Mouse (Mus musculus) heart, adult 8-10 months (tissue): ENCODE results near the gene Slc39a11. TPM values are rescaled to one million over a fixed set of nuclear protein-coding genes. Genes with fewer than 3 reads are reported as not detected.

Source experiments
- DNase-seq: peaks from one replicate; pipeline ENCODE4 v3.0.0; 2022; ENCODE audit warnings: low spot score
- total RNA-seq, 4 experiments: library from RNA; stranded (reverse); gene quantifications; 2 replicates each; pipeline ENCODE4 v1.2.4; 2022

Slc39a11 gene
- total RNA-seq, 4 experiments from 2014 or later: 2.8 to 4.4 (median 4.0) TPM

DNA sequence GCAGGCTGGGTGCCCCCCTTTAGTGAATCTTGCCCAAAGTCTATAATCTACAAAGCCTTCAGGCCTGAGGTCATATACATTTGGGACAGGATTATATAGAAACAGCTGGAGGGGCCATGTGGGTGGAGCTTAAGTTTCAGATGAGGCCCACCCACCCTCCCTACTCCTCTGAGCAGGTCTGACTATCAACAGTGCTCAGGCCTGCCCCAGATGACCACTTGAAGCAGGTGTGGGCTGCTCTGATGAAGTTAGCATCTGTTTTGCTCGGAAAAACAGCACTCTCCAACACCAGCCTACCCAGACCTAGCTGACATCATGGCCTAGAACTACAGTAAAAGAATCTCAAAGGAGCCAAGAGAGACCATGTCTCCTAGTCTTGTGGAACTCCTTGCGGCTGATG lies 189.8 kb downstream of the Slc39a11 start:
- DNase-seq: no peak

DNA sequence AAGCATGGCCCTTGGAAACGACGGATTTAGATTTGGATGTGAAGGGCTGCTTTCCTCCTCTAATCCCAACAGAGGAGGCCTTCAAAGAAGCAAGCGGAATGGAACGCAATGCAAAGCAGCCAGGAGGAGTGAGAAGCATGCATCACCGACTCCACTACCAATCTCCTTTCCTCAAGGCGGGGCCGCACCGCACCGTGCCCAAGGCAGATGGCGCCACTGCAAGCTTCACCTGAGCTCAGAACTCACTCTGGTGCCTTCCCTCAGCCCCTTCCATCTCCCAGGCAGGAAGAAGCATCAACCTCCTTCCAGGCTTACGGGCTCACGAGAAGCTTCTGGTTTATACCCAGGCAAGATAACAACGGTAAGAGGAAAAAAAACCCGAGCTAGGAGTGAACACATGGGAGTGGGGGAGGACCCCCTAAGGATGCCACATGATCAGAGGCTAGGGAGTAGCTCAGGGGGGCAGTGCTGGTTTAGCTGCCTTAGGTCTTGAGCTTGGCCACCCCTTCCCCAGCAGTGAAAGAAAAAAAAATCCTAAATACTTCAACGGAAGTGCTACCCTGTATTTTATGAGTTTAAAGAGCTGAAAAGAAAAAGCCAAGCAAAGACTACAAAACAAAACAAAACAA lies 191.2 kb downstream of the Slc39a11 start:
- no peak for DNase-seq

DNA sequence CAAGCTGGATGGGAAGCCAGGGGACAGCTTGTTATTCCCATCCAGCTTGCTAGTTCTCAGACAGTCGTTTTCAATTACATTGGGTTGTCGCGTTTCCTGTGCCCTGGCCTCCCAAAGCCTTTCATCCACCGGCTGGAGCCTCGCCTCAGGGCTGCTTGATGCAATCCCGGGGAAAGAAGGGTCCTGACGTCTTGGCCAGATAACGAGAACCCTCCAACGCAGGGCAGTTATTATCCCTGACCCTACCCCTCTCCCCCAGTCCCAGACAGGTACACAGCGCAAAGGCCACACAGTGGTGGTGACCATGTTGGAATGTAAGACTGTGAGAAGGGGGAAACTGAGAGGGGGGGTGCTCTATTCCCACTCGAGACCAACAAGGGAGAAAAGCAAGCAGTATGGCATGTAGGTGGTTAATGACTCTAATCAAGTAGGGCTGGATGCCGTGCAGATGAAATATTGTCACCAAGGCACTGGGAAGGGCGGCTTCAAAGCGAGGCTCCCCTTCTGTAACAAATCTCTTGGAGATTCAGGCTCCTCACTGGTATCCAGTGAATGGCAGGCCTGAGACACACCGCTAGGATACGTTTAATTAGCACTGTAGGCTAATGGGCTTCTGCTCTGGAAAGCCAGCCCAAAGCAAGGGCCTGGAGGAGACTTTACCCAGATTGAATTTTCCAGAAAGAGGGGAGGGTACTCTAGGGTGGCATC lies 196.9 kb downstream of the Slc39a11 start:
- no peak for DNase-seq

DNA sequence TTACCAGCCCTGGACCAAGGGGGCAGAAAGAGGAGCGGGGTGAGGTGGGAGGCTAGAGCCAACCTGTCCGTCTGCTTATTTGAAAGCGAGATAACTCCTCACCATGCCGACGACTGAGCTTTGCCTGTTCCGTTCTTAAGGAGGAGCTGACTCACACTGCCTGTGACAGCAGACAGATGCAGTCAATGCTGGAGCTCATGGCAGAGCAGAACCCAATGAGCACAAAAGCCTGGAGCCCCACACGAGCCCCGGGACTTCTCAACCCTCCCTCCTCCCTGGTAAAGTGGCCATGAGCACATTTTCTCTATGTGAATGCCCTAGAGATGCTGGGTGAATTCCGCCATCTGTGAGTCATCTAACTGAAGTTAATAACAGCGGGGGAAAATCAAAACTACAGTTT lies 198.6 kb downstream of the Slc39a11 start:
- DNase-seq: no peak

DNA sequence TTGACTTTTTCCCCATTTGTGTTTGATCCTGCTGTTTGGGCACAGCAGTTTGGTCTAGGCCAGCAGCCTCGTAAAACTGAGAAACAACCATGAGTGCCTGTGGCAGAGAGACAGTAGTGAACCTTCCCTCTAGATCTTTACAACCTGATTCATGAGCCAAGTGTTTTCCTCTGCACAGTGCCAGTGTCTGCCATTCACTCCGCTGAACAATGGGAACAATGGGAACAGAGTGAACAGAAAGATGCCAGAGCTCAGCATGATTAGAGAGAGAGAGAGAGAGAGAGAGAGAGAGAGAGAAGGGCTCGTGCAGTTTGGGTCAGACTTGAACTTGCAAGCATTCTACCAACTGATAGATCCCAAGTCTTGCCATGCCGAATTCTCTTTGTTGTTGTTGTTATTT lies 199.2 kb downstream of the Slc39a11 start:
- no peak for DNase-seq

DNA sequence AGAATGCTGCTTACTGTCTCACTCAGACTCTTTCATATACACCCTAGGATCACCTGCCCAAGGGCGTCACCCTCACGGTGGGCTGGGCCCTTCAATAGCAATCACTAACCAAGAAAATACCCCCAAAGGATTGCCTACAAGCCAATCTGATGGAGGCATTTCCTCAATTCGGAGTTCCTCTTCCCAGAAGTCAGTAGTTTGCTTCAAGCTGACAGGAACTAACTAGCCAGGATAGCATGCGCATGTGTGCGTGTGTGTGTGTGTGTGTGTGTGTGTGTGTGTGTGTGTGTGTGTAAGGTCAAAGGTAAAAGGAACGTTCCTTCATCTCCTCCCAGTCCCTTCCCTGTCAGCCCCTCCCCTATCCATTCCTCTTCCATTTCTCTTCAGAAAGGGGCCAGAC lies 199.9 kb downstream of the Slc39a11 start:
- DNase-seq: no peak

DNA sequence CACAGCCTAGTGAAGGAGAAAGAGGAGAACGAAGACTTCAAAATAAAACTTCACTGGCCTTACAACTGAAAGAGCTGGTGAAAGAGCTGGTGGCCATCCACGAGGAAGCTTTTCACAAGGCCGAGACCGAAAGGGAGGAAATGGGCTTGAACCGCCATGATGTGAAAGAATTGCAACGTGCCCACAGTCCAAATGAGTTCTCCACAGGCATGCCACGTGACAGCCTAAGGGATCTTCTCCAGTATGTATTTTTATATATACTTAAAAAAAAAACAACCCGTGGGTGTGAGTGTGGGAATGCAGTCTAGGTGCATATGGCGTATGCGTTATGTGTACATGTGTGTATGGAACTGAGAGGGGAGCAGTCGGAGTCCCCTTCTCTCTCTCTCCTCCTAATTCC lies 207.8 kb downstream of the Slc39a11 start:
- no peak for DNase-seq

DNA sequence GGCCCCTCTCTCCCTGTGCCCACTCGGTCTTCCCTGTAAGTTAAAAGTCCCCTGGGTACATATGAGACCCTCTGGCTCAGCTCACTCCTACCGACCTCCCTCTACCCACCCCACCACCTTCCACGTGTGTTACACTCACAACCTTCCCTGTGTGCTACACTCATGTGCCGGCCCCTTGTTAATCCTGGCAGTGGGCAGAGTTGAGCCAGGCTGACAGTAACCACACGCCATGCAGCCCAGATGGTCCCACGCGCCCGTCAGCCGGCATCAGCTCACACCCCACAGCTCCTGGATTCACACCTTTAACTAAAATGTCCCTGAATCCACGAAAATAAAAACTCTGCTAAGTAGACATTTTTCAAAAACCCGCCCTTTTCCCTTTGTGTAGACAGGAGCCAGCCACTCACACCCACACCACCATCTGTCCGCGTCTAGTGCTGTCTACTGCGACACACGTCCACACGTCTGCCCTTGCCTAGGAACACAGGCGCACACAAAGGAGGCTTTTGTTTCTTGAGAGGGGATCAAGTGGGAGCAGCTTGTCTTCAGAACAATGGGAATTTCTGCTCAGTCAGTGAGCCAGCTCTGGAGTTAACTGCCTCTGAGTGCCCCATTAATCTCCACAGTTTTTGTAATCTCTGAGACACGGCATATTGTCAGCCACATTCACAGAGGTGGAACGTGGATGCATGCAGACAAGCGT lies 210.4 kb downstream of the Slc39a11 start:
- DNase-seq: no peak

DNA sequence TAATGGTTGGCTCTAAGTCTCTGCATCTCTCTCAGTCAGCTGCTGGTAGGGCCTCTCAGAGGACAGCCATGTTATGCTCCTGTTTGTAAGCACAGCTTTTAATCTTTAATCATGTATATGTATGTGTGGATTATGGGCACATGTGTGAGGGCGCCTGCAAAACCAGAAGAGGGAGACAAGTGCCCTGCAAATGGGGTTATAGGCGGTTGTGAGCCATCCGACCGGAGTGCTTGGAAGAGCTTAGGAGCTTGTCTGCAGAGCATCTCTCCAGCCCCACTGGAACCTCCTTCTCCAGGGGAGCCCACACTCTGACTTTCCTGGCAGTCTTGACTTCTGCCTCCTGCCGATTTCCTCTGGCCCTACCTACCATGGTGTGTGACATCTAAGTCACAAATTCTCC lies 211.0 kb downstream of the Slc39a11 start:
- DNase-seq: no peak

DNA sequence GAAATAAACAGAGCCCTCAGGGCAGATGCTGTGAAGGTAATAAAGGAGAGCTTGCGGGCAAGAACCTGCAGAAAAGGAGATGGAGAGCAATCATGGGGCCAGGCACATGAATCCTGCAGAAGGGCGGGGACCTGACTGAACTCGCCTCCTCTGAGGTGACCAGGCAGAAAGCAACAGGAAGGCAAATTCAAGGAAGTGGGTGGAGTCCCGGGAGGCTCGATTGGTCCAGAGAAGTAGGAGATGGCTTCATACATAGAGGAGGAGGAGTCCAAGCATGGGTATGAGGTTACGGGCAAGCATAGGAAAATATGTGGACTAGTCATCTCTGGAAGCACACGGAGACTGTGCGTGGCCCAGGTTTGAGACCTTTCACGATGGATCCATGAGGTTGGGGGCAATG lies 212.5 kb downstream of the Slc39a11 start:
- DNase-seq: no peak

DNA sequence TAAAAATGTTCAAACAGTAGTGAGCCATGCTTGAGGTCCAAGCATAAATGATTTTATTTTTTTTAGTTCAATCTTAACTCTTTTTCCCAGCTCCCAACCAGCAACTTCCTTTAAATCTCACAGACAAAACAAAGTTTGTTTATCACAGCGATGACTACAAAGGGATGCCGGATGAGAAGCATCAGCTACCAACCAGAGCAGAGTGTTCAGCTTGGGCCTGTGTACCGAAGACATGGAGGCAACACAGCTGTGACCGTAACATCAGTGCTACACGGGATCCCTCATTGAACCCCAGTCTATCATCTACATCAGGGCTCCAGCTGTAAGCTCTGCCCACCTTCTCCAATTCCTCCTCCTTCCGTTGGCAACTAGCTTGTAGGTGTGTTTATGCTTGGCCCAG lies 213.6 kb downstream of the Slc39a11 start:
- no peak for DNase-seq

DNA sequence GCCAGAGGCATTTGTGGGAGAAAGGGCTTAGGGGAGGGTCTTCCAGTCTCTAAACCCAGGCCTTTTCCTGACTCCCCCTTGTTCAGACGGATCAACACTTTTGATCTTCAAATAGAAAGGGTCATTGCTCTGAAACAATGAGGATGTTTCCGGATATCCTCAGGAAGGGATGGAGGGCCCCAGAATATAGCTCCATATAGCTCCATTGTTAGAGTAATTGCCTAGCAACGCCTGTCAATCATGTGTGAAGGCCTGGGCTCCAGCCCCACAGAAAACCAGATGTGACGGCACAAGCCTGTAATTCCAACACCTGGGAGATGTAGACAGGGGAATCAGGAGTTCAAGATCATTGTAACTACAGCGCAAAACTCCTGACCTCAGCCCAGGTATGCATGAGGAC lies 214.2 kb downstream of the Slc39a11 start:
- DNase-seq: no peak

DNA sequence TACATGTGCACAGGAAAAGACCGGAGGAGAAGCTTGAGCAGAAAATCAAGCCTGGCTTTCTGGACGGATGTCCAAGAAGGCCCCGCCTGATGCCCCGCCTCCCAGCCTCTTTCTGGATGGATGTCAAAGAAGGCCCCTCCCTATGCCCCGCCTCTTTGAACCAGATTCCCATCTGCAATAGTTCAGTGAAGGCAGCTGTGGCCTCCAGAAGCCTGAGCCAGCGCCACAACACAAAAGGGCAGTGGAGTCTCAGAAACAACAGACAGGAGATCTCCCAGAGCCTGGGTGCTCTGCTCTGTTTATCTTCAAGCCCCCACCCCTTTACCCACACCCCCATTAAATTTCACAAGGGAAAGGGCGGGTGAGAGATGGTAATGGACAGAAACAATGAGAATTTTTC lies 218.7 kb downstream of the Slc39a11 start:
- DNase-seq: no peak

DNA sequence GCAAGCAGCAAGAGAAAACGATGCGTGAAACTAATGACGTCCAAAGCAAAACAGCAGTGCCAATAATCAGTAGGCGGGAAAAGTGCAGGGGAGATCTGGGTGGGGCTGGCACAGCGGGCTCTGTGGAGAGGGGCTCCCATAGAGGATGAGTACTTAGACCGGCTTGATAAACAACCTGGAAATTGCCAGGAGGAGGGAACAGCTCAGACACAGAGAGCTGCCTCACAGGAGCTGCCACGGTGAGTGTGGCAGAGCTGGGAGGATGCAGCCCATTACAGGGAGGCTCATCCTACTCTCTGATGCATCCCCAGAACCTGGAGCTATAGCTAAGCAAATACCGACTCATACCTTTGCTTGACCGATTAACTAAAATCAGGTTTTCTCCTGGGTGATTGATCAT lies 224.0 kb downstream of the Slc39a11 start:
- no peak for DNase-seq

DNA sequence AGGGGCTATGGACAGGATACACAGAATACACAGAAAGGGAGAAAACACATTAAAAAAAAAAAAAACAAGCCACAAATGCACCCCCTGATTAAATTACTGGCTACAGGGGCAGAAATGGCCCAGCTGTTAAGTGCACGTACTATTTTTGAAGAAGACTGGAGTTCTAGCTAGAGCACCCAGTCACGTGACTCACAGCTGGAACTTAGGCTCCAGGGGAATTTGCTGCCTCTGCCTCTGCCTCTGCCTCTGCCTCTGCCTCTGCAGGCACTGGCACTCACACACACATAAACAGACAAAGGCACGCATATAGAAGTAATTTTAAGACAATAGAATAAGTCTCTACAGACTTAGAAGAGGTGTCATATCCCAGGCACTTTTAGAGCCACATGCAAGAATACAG lies 224.4 kb downstream of the Slc39a11 start:
- DNase-seq: no peak

DNA sequence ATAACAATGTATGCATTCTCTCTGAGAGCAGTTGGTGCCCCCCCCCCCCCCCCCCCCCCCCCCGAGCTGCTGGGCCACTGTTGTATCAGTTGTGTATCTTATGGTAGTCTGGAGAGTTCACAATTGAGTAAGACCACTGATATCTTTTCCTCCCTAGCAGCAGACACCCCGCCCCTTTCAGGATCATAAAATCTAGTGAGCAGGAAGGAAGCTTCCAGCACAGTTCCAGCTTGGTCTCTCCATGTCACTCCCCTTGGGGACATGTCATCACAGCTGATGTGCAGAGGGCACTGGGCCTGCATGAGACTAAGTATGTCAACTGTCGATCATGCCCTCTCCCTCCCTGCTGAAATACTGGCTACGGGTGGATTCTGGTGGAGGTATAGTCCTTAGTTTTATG lies 225.1 kb downstream of the Slc39a11 start:
- DNase-seq: no peak

DNA sequence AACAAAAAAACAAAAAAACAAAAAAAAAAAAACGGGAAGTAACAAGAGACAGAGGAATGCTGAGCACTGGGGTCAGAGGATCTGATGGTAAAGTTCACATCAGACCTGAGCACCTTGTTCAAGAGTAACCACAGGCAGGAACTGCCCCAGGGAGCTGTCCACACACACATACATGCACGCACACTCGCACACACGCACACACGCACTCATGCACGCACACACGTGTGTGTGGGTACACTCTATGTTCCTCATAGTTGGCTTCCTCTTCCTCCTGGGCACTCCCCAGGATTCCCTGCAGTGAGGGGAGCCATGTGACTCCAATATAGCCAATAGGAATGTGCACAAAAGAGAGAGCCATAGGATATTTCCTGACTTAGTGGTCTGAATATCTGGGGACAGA lies 227.3 kb downstream of the Slc39a11 start:
- DNase-seq: no peak

DNA sequence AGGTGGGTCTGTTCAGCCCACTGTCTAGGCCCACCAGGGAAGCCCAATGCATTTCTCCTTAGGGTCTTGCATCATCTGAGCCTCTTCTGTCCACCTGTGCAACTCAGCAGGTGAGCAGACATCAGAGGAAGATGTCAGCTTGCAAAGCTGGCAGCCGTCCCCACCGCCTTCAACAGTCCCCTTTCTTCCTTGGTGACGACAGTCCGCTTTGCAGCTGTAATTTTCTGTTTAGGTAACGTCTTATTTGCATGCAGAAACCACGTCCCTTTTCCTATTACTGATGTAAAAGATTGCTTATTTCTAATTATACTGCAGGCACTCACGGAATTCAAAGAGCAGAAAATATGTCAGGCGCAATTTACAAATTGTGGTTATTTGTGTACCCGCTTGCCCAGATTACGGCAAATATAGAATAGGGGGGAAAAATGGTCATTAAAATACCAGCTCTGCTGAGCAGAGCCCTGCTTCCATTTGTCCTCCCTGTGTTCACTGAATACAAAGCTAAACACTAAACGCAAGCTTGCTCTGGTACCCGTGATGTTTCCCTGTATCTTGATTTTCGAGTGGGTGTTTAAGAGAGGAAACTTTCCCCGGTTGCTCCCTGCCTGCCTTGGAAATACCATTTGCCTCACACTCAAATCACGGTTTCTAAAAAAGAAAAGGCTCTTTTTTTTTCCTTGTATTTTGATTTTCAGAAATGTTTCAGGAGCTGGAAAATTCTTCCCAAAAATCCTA lies 230.8 kb downstream of the Slc39a11 start:
- no peak for DNase-seq

DNA sequence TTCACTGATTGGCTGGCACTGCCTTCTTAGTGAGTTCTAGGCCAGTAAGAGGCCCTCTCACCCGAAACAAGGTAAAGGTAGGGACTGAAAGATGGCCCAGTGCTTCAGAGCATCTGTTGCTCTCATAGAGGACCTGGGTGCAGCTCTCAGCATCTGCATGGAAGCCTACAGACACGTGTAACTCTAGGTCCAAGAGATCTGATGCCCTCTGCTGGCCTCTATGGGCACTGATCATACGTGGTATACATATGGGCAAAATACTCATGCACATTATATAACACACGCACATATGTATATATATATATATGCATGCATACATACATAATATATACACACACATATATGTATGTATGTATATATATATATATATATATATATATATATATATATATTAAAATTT lies 231.9 kb downstream of the Slc39a11 start:
- no peak for DNase-seq

DNA sequence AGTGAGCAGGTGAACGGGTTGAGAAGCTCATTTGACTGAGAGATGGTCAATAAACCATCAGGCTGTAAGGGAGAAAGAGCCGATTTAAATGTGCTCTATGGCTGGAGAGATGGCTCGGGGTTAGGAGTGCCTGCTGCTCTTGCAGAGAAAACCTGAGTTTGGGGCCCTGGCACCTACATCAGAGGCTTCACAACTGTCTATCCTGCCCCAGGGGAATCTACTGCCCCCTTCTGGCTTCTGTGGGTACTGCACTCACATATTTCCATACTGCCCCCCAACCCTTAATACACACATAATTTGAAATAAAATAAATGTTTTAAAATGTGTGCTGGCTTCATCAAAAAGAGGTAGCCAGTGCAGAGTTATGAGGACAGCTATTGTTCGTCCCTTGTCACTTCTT lies 237.3 kb downstream of the Slc39a11 start:
- DNase-seq: no peak

DNA sequence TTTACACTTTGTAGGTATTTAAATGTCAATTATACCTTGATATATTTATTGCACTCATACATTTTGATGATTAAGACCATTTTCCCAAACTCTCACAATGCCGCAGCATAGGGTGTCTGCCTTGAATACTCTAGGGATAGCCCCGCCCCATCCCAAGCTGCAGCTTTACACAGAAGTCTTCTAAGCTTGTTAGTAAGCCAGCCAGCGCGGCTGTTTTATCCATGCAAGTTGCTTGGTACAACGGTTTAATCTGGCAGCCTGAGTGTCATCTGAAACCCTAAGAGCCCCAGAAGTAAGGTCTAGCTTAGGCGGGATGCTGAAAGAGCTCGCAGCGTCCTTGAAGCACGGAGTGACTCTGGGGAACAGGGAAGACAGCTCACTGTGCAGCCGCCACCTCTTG lies 238.1 kb downstream of the Slc39a11 start:
- no peak for DNase-seq

DNA sequence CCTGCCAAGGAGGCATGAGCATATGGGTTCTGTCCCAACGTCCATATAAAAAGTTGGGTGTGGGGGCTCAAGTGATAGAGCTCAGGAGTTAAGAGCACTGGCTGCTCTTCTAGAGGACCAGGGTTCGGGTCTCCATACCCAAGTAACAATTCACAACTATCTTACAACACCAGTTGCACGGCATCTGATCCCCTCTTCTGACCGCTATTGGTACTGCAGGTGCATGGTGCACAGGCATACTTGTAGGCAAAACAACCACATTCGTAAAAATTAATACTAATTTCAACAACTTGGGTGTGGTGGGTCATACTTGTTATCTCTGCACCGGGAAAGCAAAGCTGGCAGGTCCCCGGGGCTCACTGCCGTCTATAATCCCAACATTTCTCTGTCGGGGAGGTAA lies 240.8 kb downstream of the Slc39a11 start:
- no peak for DNase-seq

DNA sequence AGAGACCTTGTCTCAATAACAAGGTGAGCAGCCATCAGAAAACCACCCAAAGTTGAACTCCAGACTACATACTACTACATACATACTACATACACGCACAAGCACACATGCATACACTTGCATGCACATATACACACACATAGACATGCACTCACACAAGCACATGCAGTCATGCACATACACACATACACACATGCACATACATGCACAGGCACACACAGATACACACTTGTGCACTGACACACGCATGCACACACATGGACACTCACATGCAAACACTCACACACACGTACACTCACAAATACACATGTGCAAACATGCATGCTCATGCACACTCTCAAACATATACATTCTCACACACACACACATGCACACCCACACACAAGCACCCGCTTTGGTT lies 242.4 kb downstream of the Slc39a11 start:
- no peak for DNase-seq
